Mouse (Mus musculus) regulatory T cell (primary cell): ENCODE data around the gene Rnf157.
"Not testable (repeated sequence)": the region's sequence is repeated elsewhere in the genome, so short reads cannot be mapped to it uniquely, and the experiment has no call there.

Experiments used
- in situ Hi-C: fragments of 300-600 bp; cut with MboI, MseI; formaldehyde crosslinking; loops from one replicate; pipeline ENCODE4 v1.15.1; 2025; ENCODE audit warnings: high pct_unique_total_duplicates

Gene Rnf157

DNA sequence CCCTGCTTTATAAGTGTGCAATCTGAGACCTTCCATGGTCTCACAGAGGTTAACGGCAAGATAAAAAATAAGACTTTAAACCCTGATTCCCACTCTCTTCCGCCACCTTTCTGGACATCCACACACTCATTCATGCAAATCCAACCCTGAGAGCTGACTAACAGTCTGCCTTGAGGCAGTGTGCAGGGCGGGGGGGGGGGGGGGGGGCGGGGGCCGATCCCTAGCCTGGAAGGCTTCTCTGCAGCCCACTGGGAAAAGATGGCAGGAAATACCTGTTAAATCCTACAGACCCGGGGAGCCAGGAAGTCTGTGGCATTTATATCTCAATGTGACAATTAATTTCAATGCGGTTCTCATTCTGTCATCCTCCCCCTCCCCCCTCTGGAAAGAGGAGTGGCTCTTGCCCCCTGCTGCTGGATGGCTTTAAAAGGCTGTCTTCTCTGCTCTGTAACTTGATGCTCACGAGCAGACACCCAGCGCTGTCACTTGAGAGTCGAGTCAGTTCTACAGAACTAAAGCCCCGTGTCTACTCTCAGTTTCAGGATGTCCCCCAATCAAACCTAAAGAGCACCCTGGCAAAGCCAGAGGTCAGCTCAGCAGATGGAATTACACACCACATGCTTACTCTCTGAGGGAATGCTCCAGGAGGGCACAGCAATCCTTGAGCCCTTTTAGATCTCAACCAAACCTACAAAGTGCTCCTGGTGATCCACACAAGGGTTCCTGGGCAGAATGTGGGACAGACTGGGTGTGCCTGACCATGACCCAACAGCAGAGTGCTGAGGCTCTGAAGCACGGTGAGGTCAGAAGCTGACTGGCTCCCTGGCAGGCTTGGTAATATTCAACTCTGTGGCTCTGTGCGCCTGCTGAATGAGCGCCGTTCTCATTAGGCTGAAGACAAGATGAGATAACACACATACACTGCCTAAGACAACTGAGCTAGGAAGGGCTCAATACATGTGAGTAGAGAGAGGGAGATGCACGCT lies 25.5 kb downstream of the Rnf157 start:
- in situ Hi-C loops, result no loop called here

DNA sequence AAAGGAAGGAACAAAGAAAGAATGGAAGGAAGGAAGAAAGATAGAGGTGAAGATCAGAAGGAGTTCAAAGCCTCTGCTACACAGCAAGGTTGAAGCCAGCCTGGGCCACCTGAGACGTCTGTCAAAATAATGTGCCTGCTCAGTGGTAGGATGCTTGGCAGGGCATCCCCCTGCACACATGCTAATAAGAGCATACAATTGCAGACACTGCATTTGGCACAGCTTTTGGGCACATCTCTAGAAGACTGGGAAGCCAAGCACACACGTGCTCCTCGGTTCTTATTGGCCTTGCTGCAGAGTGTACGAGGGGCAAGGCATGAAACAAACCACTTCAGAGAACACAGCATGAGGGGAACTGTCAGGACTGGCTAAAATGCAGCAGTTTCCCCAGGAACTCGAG lies 26.8 kb downstream of the Rnf157 start:
- in situ Hi-C loops, result no loop called here

- in situ Hi-C loops, result no loop called here
Measured at GRCm38 (mm10) chr11:116384171-116384570, 28.7 kb downstream of the Rnf157 start.

- in situ Hi-C loops, result not testable (repeated sequence)
Measured at GRCm38 (mm10) chr11:116383070-116383469, 29.8 kb downstream of the Rnf157 start.

GRCm38 (mm10) chr11:116380767-116381166 lies 32.1 kb downstream of the Rnf157 start:
- in situ Hi-C loops, result no loop called here

DNA sequence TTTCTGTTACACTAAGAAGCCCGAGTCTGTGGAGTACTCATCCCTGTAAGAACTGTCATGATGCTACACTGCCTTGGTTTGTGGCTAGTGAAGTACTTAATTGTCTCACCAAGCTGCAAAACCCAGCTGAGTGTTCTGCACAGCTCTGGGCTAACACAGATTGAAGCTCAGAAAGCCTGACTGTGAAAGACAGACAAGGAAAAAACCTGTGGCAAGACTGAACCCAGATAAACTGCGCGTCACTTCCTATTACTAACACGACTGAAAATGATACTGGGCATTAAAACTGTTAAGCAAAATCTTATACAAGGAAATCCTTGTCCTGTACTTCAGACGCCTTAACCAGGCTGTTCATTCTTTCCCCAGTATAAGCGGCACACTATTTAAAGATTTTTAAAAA lies 33.3 kb downstream of the Rnf157 start:
- in situ Hi-C loops, result no loop called here

GRCm38 (mm10) chr11:116376945-116377661 lies 35.7 kb downstream of the Rnf157 start:
- in situ Hi-C loops, result no loop called here

DNA sequence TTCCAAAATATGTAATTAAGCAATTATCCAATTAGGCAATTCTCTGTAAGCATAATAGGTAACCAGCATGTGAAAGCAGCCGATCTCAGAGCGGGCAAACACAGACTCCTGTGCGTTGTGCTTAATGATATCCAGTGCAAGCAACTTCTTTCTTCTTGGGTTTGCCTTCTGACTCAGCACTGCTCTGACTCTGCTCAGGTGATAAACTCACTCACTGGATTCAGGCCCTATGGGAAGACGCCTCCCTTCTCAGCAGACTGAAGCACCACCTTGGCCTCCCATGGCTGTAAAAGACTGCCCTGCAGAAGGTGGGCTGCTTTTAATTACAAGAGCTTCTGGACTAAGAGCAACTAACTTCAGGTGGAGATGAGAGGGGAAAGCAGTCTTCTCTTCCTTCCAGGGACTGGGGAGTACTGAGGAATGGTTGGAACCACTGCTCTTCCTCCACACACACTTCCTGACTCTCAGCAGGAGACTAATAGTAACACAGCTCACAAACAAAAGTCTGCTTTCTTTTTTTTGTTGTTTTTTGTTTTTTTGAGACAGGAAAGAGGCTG lies 40.9 kb downstream of the Rnf157 start:
- in situ Hi-C loops, result loop anchor here (25.0 kb wide), 1 partner anchor 1765 kb away; the partner anchor contains the start of gene Dnah17

- in situ Hi-C loops, result loop anchor here (25.0 kb wide), 1 partner anchor 1768 kb away; the partner anchor contains the start of gene Dnah17
Measured at GRCm38 (mm10) chr11:116369633-116370032, 43.2 kb downstream of the Rnf157 start.

DNA sequence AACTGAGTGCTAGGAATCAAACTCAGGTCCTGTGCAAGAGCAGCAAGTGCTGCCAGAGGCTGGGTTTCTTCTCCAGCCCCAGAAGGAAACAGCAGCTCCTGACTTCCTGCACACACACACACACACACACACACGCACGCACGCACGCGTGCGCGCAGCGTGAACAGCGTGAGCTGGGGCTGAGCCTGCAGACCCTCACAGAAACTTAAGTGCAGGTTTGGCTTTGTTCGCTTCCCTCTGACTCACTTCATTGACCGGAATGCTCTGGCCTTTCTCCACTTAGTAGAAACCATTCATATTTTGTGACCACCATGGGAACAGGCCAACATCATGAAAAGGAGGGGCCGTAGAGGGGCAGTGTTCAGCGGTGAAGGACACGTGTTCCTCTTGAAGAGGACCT lies 43.8 kb downstream of the Rnf157 start:
- in situ Hi-C loops, result loop anchor here (25.0 kb wide), 1 partner anchor 1768 kb away; the partner anchor contains the start of gene Dnah17

DNA sequence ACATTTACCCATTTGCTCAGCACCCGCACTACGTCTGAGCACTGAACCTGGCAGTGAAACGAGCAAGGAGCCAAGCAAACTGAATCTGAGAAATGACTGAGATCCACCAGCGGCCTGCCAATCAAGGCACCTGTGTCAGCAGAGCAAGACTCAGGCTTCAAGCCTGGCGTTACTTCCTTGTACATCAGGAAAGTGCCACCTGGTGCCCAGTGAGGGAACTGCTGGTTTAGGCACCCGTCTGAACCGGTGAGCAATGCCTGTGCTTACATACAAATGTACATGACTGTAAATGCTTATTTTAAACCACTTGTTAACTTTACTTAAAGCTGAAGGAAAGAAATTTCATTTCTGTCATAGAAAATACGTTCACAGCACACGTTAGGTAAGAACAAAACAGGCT lies 44.7 kb downstream of the Rnf157 start:
- in situ Hi-C loops, result loop anchor here (25.0 kb wide), 1 partner anchor 1769 kb away; the partner anchor contains the start of gene Dnah17

GRCm38 (mm10) chr11:116366647-116367046 lies 46.2 kb downstream of the Rnf157 start:
- in situ Hi-C loops, result loop anchor here (25.0 kb wide), 1 partner anchor 1771 kb away; the partner anchor contains the start of gene Dnah17

DNA sequence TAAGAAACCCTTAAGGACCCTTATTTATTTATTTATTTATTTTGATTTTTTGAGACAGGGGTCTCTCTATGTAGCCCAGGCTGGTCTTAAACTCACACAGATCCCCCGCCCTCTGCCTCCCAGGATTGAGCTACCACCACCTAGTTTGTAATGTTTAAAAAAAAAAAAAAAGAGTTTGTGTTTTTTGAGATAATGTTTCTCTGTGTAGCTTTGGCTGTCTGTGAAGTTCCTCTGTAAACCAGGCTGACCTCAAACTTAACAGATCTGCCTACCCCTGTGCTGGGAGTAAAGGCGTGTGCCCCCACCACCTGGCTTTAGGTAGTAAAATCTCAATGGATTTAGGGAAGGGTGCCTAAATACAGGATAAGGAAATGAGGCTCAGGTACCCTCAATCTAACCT lies 46.7 kb downstream of the Rnf157 start:
- in situ Hi-C loops, result loop anchor here (25.0 kb wide), 1 partner anchor 1771 kb away; the partner anchor contains the start of gene Dnah17

DNA sequence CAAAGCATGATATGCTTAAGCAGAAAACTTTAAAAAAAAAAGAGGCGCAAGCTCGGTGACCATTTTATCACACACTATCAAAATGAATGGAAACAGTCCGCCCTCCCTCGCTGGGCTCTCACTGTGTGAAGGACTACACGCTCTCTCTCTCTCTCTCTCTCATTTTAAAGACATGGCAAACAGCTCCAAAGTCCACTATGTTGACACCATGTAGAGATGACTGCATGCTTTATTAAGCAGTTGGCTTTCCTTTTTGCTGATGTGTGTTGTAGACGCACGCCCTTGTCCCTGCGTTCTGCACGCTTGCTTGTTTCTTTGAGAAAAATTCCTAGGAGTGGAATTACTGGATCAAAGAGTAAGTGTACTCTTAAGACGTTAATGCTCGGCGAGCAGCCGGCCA lies 47.4 kb downstream of the Rnf157 start:
- in situ Hi-C loops, result loop anchor here (25.0 kb wide), 1 partner anchor 1772 kb away; the partner anchor contains the start of gene Dnah17

- in situ Hi-C loops, result loop anchor here (5.0 to 25.0 kb wide), 2 partner anchors 40 to 1775 kb away; partner anchors contain the start of gene Dnah17
Measured at GRCm38 (mm10) chr11:116362015-116362414, 50.8 kb downstream of the Rnf157 start.

- in situ Hi-C loops, result loop anchor here (5.0 to 25.0 kb wide), 2 partner anchors 39 to 1776 kb away; partner anchors contain the start of gene Dnah17
Measured at GRCm38 (mm10) chr11:116360915-116361314, 51.9 kb downstream of the Rnf157 start.

GRCm38 (mm10) chr11:116359652-116360051 lies 53.2 kb downstream of the Rnf157 start:
- in situ Hi-C loops, result loop anchor here (5.0 to 25.0 kb wide), 2 partner anchors 37 to 1778 kb away; partner anchors contain the start of gene Dnah17

DNA sequence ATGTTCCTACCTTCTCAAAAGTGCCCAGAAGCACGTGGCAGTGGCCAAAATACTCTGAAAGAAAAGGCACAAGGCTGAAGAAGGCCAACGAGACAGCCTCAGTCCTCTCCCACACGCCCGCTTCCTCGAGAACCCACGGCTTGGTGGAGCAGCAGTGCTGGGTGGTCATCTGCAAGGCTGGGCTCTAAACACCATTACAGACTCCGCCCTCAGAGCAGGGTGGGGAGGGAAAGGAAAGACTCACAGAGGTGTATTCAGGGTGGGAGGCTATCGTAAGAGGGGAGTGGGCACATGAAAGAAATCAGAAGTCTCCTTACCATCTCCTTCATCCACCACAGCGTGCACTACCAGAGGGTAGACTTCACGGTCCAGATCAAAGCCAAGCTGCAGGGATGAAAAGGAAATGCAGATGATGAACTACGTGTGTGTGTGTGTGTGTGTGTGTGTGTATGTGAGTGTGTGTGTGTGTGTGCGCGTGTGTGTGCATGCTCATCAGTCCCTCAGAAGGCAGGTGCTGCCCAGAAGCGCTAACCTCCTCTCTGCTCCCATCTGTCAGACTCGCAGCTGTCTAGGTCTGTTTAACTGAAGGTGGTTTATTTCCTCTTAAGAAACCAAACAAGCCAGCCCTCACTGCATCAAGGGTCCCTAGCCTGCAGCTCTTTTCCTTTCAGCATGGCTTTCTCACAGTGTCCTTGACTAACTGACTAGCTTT lies 53.8 kb downstream of the Rnf157 start:
- in situ Hi-C loops, result loop anchor here (25.0 kb wide), 1 partner anchor 1778 kb away; the partner anchor contains the start of gene Dnah17

GRCm38 (mm10) chr11:116354521-116354920 lies 58.3 kb downstream of the Rnf157 start:
- in situ Hi-C loops, result loop anchor here (25.0 kb wide), 1 partner anchor 1783 kb away; the partner anchor contains the start of gene Dnah17

DNA sequence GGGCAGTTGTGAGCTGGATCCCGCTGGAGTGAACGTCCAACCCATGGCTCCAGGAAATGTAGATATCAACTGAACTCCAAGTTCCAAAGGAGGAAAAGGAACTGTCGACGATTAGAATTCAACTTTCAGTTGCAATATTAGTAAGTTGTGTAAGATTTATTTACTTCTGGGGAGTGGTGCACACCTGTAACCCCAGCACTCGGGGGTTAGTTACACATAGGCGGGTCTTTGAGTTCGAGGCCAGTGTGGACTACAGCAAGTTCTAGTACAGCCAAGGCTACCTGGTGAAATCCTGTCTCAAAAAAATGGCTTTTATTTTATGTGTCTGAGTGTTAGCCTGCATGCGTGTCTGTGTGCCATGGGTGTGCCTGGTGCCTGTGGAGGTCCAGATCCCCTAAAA lies 59.3 kb downstream of the Rnf157 start:
- in situ Hi-C loops, result loop anchor here (25.0 kb wide), 1 partner anchor 1784 kb away; the partner anchor contains the start of gene Dnah17
